In the genomic region with DNA sequence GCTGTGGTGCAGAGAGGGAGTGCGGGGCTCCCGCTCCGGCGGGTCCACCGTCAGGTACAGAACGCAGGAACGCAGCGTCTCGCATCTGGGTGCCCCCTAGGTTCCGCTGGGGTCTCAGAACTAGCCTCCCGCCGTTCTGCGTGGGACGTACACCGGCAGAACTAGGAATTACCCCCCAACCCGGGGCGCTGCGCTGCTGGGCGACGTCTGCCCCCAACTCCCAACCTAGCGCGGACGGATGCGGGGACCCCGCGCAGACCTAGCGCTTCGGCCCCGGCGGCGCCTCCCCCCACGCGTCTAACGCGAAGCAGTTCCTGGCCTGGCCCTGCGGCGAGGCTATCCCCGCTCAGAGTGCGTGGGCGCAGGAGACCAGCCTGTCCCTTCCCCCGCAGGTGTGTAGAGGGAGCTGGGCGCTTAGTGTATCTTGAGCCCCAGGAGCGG, we compare ENCODE assay signal across 8 mouse cellular contexts. TPM values are rescaled to one million over a fixed set of nuclear protein-coding genes. Genes with fewer than 3 reads are reported as not detected.
DNase-seq lines count a peak whose midpoint lies in the region; ATAC-seq and TF ChIP-seq lines count a peak whose summit lies in the region.

No protein-coding gene starts in this region.

- H3K36me3 ChIP-seq in lung, postnatal 0 days (ENCODE audit: insufficient read depth, low read length): no peaks in the 10 kb centered on the region
- H3K36me3 ChIP-seq in hindbrain, embryonic 15.5 days: no peaks in the 10 kb centered on the region
- no peaks in the 10 kb centered on the region for H3K36me3 ChIP-seq in midbrain, postnatal 0 days (ENCODE audit: insufficient read depth, low read length)

- H3K9me3 ChIP-seq in lung, postnatal 0 days (ENCODE audit: low read length): no peaks in the 10 kb centered on the region
- no peaks in the 10 kb centered on the region for H3K9me3 ChIP-seq in hindbrain, embryonic 15.5 days
- H3K9me3 ChIP-seq in midbrain, postnatal 0 days (ENCODE audit: low read length): no peaks in the 10 kb centered on the region

- ATAC-seq in cerebellum, adult (ENCODE audit: insufficient number of reproducible peaks, low FRiP score, low TSS enrichment): no peak
- no peak for ATAC-seq in lung, postnatal 0 days
- no peak for ATAC-seq in hindbrain, embryonic 15.5 days (ENCODE audit: low FRiP score, low read depth)
- no peak for ATAC-seq in midbrain, postnatal 0 days (ENCODE audit: low FRiP score)

- peak; percentile 62 for DNase-seq in cerebellum, adult 2 months
- no peak for DNase-seq in lung, postnatal 0 days (ENCODE audit: low spot score)
- no peak for DNase-seq in lung, postnatal 36 days
- no peak for DNase-seq in midbrain, postnatal 0 days (ENCODE audit: low spot score)
- no peak for DNase-seq in frontal cortex, adult 2 months (ENCODE audit: extremely low spot score in 1 of 2, low spot score in 1 of 2)
- DNase-seq in thymus, postnatal 10 days (ENCODE audit: low spot score in 2 of 2): no peak

- no peak overlapping the region for H3K9ac ChIP-seq in lung, postnatal 0 days (replicated peaks; ENCODE audit: low read depth)
- H3K9ac ChIP-seq in hindbrain, embryonic 15.5 days: peak overlapping the region; percentile 64
- H3K9ac ChIP-seq in midbrain, postnatal 0 days (replicated peaks; ENCODE audit: low read length, poor library complexity, severe bottlenecking): peak overlapping the region; percentile 74

- H3K27ac ChIP-seq in cerebellum, adult 2 months (ENCODE audit: insufficient read depth, low read length): peak overlapping the region; percentile 70
- H3K27ac ChIP-seq in lung, postnatal 0 days (ENCODE audit: low read length): no peak overlapping the region
- H3K27ac ChIP-seq in hindbrain, embryonic 15.5 days (replicated peaks): peak overlapping the region; percentile 31
- no peak overlapping the region; the same call in 1 of the 2 replicates for H3K27ac ChIP-seq in midbrain, postnatal 0 days (ENCODE audit: low read depth, low read length)

- no peak for TF ChIP-seq EP300 in lung, postnatal 0 days (IDR thresholded peaks at IDR 0.05)

- TF ChIP-seq POLR2A in cerebellum, adult 2 months (IDR thresholded peaks at IDR 0.05; ENCODE audit: borderline replicate concordance, insufficient read depth, low read length): no peak

- H3K4me2 ChIP-seq in lung, postnatal 0 days (replicated peaks; ENCODE audit: low read depth, low read length): peak overlapping the region; percentile 96
- H3K4me2 ChIP-seq in hindbrain, embryonic 15.5 days: peak overlapping the region; percentile 96
- peak overlapping the region; percentile 97 for H3K4me2 ChIP-seq in midbrain, postnatal 0 days (ENCODE audit: low read depth, low read length, poor library complexity, severe bottlenecking)

- no peaks in the 10 kb centered on the region for H3K27me3 ChIP-seq in cerebellum, adult 2 months (ENCODE audit: control insufficient read depth, insufficient read depth, low read length)
- H3K27me3 ChIP-seq in lung, postnatal 0 days (replicated peaks; ENCODE audit: insufficient read depth, low read length): peaks cover 56% of the 10 kb centered on the region
- 0 out of 2 replicates have a peak, but pooled peaks cover 2% of the 10 kb centered on the region for H3K27me3 ChIP-seq in hindbrain, embryonic 15.5 days
- peaks cover 5% of the 10 kb centered on the region; the same call in 1 of the 2 replicates for H3K27me3 ChIP-seq in midbrain, postnatal 0 days (ENCODE audit: insufficient read depth, low read length)

- peak overlapping the region; percentile 98 for H3K4me3 ChIP-seq in cerebellum, adult 2 months (replicated peaks; ENCODE audit: insufficient read depth, low read depth, low read length)
- peak overlapping the region; percentile 48 for H3K4me3 ChIP-seq in lung, postnatal 0 days (ENCODE audit: low read depth, low read length)
- peak overlapping the region; percentile 71 for H3K4me3 ChIP-seq in hindbrain, embryonic 15.5 days
- peak overlapping the region; percentile 75 for H3K4me3 ChIP-seq in midbrain, postnatal 0 days (ENCODE audit: low read depth, low read length)

- H3K4me1 ChIP-seq in cerebellum, adult 2 months (ENCODE audit: control insufficient read depth, insufficient read depth, low read length): peaks cover 11% of the 10 kb centered on the region
- peaks cover 42% of the 10 kb centered on the region for H3K4me1 ChIP-seq in lung, postnatal 0 days (ENCODE audit: insufficient read depth, low read depth, low read length)
- peaks cover 73% of the 10 kb centered on the region for H3K4me1 ChIP-seq in hindbrain, embryonic 15.5 days (replicated peaks)
- H3K4me1 ChIP-seq in midbrain, postnatal 0 days (ENCODE audit: insufficient read depth, low read length): peaks cover 10% of the 10 kb centered on the region; the same call in 1 of the 2 replicates

- TF ChIP-seq CTCF in cerebellum, adult 2 months (IDR thresholded peaks at IDR 0.05; ENCODE audit: borderline replicate concordance, insufficient read depth, low read depth, low read length): no peak
- TF ChIP-seq CTCF in lung, postnatal 0 days (IDR thresholded peaks at IDR 0.05): no peak
- no peak for TF ChIP-seq CTCF in midbrain, postnatal 0 days (IDR thresholded peaks at IDR 0.05)

- WGBS in cerebellum, adult 2 months: 2% methylated on average over 43 of the region's 43 CpGs
- WGBS in lung, postnatal 0 days: 2% methylated on average over 41 of the region's 43 CpGs
- WGBS in hindbrain, embryonic 15.5 days: under 1% methylated on average over 43 of the region's 43 CpGs
- WGBS in midbrain, postnatal 0 days: 1% methylated on average over 43 of the region's 43 CpGs

RNA-seq across cellular contexts. Expression of a gene that starts 1.8 kb away (rescaled TPM):
- 200 and 249 TPM in 2 replicates for polyA plus RNA-seq in cerebellum, adult 2 months (2012; rRNA removed)
- 1.7 and 2.1 TPM in 2 replicates for polyA plus RNA-seq in lung, postnatal 0 days (2015; fragmentation: Nextera tagmentation; extraction: Ambion mirVana)
- 16.2 and 20.7 TPM in 2 replicates for polyA plus RNA-seq in hindbrain, embryonic 15.5 days (2015; fragmentation: Nextera tagmentation; extraction: Ambion mirVana)
- total RNA-seq in midbrain, postnatal 0 days (2014; rRNA removed): 16.3 and 22.4 TPM in 2 replicates
- polyA plus RNA-seq in midbrain, postnatal 0 days (2015; fragmentation: Nextera tagmentation; extraction: Ambion mirVana): 7.5 and 7.6 TPM in 2 replicates
- polyA plus RNA-seq in frontal cortex, adult 2 months (2012; rRNA removed): 84.6 and 86.3 TPM in 2 replicates

RNA-seq across cellular contexts. Expression of a gene that starts 53.3 kb away (rescaled TPM):
- polyA plus RNA-seq in cerebellum, adult 2 months (2012; rRNA removed): 43.6 and 45.0 TPM in 2 replicates
- polyA plus RNA-seq in lung, postnatal 0 days (2015; fragmentation: Nextera tagmentation; extraction: Ambion mirVana): 5.3 and 5.6 TPM in 2 replicates
- polyA plus RNA-seq in hindbrain, embryonic 15.5 days (2015; fragmentation: Nextera tagmentation; extraction: Ambion mirVana): 12.7 and 13.3 TPM in 2 replicates
- total RNA-seq in midbrain, postnatal 0 days (2014; rRNA removed): 64.8 and 65.0 TPM in 2 replicates
- 8.5 TPM in 2 replicates for polyA plus RNA-seq in midbrain, postnatal 0 days (2015; fragmentation: Nextera tagmentation; extraction: Ambion mirVana)
- polyA plus RNA-seq in frontal cortex, adult 2 months (2012; rRNA removed): 36.0 and 38.6 TPM in 2 replicates

RNA-seq across cellular contexts. Expression of a gene that starts 58.2 kb away (rescaled TPM):
- 15.4 and 16.4 TPM in 2 replicates for polyA plus RNA-seq in cerebellum, adult 2 months (2012; rRNA removed)
- 10.2 and 10.3 TPM in 2 replicates for polyA plus RNA-seq in lung, postnatal 0 days (2015; fragmentation: Nextera tagmentation; extraction: Ambion mirVana)
- polyA plus RNA-seq in hindbrain, embryonic 15.5 days (2015; fragmentation: Nextera tagmentation; extraction: Ambion mirVana): 17.2 and 17.6 TPM in 2 replicates
- 36.7 and 42.0 TPM in 2 replicates for total RNA-seq in midbrain, postnatal 0 days (2014; rRNA removed)
- polyA plus RNA-seq in midbrain, postnatal 0 days (2015; fragmentation: Nextera tagmentation; extraction: Ambion mirVana): 13.2 and 13.3 TPM in 2 replicates
- 21.3 and 21.9 TPM in 2 replicates for polyA plus RNA-seq in frontal cortex, adult 2 months (2012; rRNA removed)

Comparison
In these comparisons a context has a peak if more than half of its experiments do, and no peak if none do; other contexts are left out.
1. DNase-seq: peak in cerebellum, adult 2 months (2 of 2); none in lung, postnatal 0 days (single experiment), lung, postnatal 36 days (single experiment), midbrain, postnatal 0 days (single experiment), frontal cortex, adult 2 months (0 of 2) and thymus, postnatal 10 days (0 of 2).
2. H3K27ac ChIP-seq: peak in cerebellum, adult 2 months (single experiment) and hindbrain, embryonic 15.5 days (single experiment); none in lung, postnatal 0 days (single experiment) and midbrain, postnatal 0 days (single experiment).
3. H3K4me3 ChIP-seq: peak in every context shown above with its lines; median percentile 98 in cerebellum, adult 2 months; 75 in midbrain, postnatal 0 days; 71 in hindbrain, embryonic 15.5 days; 48 in lung, postnatal 0 days.
4. Peak in every context shown above with its lines, with median percentiles within 50 percentile points of each other: H3K4me2 ChIP-seq.